Mouse (Mus musculus) olfactory bulb, adult 2 months (tissue): Measurements from ENCODE around the gene Acadl. TPM values are rescaled to one million over a fixed set of nuclear protein-coding genes. Genes with fewer than 3 reads are reported as not detected.

ENCODE experiments used
- H3K27ac ChIP-seq: fragments of 200-500 bp; 2 replicates; pipeline ENCODE4 v1.5.1; 2012; ENCODE audit warnings: low read depth, low read length; ENCODE audit not compliant: insufficient read depth
- H3K4me1 ChIP-seq: fragments of 200-500 bp; 2 replicates; pipeline ENCODE4 v1.6.1; 2012; ENCODE audit warnings: low read length; ENCODE audit not compliant: control insufficient read depth, insufficient read depth
- H3K4me3 ChIP-seq: fragments of 200-500 bp; 2 replicates; pipeline ENCODE4 v1.5.1; 2012; ENCODE audit warnings: mild to moderate bottlenecking, low read depth, low read length, moderate library complexity; ENCODE audit not compliant: insufficient read depth
- CTCF ChIP-seq: fragments of 200-500 bp; IDR thresholded peaks from 2 replicates; pipeline ENCODE4 v1.5.1; 2012; ENCODE audit warnings: low read depth, mild to moderate bottlenecking, low read length, moderate library complexity; ENCODE audit not compliant: insufficient read depth
- POLR2A ChIP-seq: fragments of 200-500 bp; IDR thresholded peaks from 2 replicates; pipeline ENCODE4 v1.6.1; 2012; ENCODE audit warnings: mild to moderate bottlenecking, low read depth, low read length, moderate library complexity; ENCODE audit not compliant: insufficient read depth
- WGBS: fragments of 180-500 bp; shearing (Covaris S2); methylation state at CpG from one replicate; pipeline ENCODE4 v1.1.7; 2018; 5-methylcytosine and 5-hydroxymethylcytosine counted together
- polyA plus RNA-seq: library from polyadenylated mRNA; stranded (reverse); fragments of >200 nt; gene quantifications from 2 replicates; pipeline ENCODE4 v1.2.4, GENCODE M21; 2012; ENCODE audit warnings: low replicate concordance; ENCODE audit not compliant: missing spikeins, insufficient read depth, insufficient read length

Acadl gene
- polyA plus RNA-seq, 1 experiment = not detected

DNA sequence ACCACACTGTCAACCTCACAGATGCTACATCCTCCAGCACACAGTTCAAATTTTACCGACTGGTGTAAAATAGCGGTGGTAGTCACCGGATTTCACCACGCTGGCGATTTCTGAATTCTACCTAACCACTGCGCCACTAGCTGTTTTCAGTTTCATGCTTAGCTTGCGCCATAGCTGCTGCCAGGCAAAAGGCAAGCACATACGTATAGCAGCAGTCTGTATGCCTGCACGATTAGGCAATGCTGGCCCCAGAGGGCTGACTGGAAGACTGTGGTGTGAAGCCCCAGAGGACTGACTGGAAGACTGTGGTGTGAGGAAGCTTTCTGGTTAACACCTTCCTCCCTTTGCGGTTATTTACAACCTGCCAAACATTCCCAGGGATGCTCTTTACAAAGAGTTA, 21.1 kb downstream of the Acadl start:
- H3K4me3 ChIP-seq = no peak overlapping the region
- TF ChIP-seq CTCF (no peak), POLR2A (no peak)
- H3K4me1 ChIP-seq = no peaks in the 10 kb centered on the region
- no peak overlapping the region for H3K27ac ChIP-seq
- 87% methylated on average over 10 of the region's 10 CpGs for WGBS

DNA sequence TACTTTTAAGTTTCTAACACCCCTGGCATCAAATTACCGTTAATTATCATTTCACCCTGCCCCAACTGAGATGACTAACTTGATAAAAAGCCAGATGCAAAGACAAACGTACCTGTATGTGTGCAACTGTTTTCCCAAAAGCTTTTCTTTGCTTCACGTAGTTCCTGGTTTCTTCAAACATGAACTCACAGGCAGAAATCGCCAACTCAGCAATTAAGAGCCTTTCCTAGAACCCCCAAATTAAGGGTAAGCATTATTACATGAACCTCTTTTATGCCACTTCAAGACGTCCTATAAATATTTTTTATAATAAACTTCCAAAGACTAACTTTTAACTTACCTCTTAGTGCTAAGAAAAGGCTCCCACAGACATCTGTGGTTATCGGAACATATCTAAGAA, 21.6 kb downstream of the Acadl start:
- WGBS = 90% methylated on average over 6 of the region's 6 CpGs
- no peak for TF ChIP-seq CTCF
- TF ChIP-seq POLR2A = no peak
- Histone ChIP-seq H3K27ac (no peak overlapping the region), H3K4me1 (no peaks in the 10 kb centered on the region), H3K4me3 (no peak overlapping the region)

DNA sequence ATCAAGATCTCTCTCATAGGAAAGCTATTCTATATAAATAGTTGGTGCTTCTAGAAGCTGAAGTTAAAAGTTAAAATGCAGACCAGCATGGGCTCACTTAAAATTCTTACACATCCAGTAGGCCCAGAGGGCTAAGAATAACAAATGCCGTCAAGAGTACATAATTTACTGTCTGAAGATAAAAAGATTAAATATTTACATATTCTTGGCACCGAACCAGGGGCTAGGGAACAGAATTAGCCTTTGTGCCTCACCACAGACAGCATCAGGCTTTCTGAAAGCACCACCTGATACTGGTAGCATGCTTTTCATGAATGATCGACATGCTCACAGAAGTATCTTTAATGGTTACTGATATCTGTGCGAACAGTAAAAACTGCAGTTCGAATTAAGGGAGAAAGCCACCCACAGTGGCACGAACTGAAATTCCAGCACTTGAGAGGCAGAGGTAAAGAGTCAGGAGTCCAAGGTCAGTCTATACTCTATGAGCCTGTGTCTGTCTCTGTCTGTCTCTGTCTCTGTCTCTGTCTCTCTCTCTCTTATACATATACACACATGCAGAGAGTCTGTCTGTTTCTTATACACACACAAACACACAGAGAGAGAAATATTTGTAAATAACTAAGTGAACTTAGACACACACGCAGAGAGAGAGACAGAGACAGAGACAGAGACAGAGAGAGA, 23.2 kb downstream of the Acadl start:
- no peak overlapping the region for H3K27ac ChIP-seq

GRCm38 (mm10) chr1:66839135-66839534, 23.9 kb downstream of the Acadl start:
- Histone ChIP-seq H3K27ac (no peak overlapping the region), H3K4me3 (no peak overlapping the region), H3K4me1 (no peaks in the 10 kb centered on the region)
- TF ChIP-seq POLR2A (no peak), CTCF (no peak)
- 56% methylated on average over 1 of the region's 1 CpGs for WGBS

More for the DNA sequence above, 23.2 kb downstream of the Acadl start:
- no peak for TF ChIP-seq POLR2A
- no peak for TF ChIP-seq CTCF
- no peak overlapping the region for H3K4me3 ChIP-seq
- no peaks in the 10 kb centered on the region for H3K4me1 ChIP-seq
- WGBS = 86% methylated on average over 7 of the region's 7 CpGs

- H3K4me3 ChIP-seq = no peak overlapping the region
Observed at GRCm38 (mm10) chr1:66838184-66839042, 24.7 kb downstream of the Acadl start.

DNA sequence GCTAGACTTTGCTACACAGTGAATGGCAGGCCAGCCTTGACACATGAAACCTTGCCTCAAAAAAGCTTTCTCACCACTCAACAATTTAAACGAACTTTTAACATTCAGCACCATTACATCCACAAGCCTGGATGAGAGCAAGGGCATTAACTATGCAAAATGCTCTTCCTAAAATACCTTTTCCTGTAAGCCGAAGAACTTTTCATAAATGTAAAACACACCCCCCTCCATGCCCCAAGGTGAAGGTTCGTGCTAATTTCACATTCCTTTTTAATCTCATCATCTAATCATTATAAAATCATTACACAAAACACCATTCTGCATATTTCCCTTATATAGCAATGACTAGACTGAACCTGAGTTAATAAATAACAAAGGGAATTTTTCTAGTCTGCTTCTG, 25.9 kb downstream of the Acadl start:
- H3K4me3 ChIP-seq = no peak overlapping the region
- no peaks in the 10 kb centered on the region for H3K4me1 ChIP-seq
- TF ChIP-seq POLR2A (no peak), CTCF (no peak)
- H3K27ac ChIP-seq = no peak overlapping the region
- 88% methylated on average over 3 of the region's 3 CpGs for WGBS

More at GRCm38 (mm10) chr1:66838184-66839042, 24.7 kb downstream of the Acadl start:
- TF ChIP-seq CTCF = no peak
- TF ChIP-seq POLR2A = no peak
- WGBS = 52% methylated on average over 16 of the region's 16 CpGs
- Histone ChIP-seq H3K4me1 (no peaks in the 10 kb centered on the region), H3K27ac (no peak overlapping the region)

DNA sequence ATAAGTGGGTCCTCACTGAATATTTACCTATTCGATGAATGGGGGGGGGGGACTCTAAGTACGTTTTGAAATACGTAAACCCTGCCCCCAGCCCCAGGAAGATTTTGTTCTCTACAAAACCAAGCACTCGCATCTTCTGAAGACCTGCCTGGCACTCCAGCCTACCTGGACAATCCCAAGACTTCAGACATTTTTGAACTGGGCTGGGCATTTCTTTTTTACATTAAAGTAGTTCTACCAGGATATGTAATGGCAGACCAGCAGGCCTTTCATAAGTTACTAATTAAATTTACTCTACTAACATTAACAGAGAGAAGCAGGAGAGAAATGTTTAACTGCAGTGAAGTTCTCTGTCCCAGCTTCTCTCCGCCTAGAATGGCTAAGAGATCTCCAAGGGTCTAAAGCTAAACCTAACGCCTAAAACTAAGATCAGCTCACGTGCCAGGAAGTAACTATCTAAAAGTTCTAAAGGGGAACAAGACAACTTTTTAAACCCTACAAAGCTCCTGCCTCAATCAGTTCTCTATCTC, 30.4 kb downstream of the Acadl start:
- TF ChIP-seq CTCF (no peak), POLR2A (no peak)
- Histone ChIP-seq H3K4me3 (no peak overlapping the region), H3K27ac (no peak overlapping the region), H3K4me1 (no peaks in the 10 kb centered on the region)
- WGBS = 91% methylated on average over 7 of the region's 7 CpGs

DNA sequence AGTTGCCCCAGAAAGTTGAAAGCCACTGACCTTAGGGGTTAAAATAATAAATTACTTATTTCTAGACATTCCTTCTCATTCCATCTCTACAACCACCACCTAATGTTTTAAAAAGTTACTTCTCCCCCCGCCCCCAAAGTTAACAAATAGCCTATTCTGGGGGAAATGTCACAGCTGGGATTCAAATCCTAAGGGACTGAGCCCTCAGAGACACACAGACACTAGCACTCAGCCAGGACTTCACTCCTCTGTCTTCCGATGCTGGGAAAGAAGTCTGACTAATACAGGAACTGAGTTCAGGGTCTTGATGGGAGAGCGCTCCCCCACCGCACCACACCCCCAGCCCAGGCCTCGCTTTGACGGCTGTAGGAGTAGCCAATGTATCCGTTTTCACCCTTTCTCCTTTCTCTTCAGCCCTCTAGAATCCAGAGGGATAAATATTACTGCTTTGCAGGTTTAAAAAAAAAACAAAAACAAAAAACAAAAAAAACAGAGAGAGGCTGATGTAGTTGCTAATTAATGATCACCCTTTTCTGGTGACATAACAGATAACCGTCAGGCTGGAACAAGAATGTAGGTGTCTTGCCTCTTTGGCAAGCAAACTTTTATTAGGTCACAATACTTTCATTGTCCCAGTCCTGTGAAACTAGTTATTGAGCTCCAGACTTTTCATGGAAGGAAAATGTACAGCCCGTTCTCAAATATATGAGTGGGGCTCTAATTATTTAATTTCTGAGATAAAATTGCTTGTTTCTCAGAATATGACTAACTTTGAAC, 31.1 kb downstream of the Acadl start:
- TF ChIP-seq POLR2A (no peak), CTCF (no peak)
- Histone ChIP-seq H3K27ac (no peak overlapping the region), H3K4me1 (no peaks in the 10 kb centered on the region), H3K4me3 (no peak overlapping the region)
- 75% methylated on average over 9 of the region's 9 CpGs for WGBS
